Comparison of ENCODE assay signal across 11 mouse cellular contexts in the genomic region with DNA sequence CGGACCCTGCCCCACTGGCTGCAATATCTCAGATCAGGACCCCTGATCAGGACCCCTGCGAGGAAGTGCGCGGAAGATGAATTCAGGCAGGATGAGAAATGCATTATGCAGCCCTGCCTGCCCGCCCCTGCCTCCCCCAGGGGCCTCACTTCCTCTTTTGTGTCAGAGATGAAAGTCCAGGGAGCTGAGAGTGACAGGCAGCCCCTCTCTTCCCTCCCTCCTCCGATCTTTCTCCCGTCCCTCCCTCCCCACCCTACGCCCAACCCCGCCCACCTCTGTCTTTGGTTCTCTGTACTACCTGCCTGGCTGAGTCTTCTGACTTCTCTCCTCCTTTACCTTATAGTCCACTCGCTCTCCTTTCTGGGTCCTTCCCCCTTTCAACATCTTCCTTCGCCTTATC. TPM values are rescaled to one million over a fixed set of nuclear protein-coding genes. Genes with fewer than 3 reads are reported as not detected.
DNase-seq lines count a peak whose midpoint lies in the region; ATAC-seq lines count a peak whose summit lies in the region.
"Had no signal": no experiment of that assay in that cellular context is flagged by ENCODE, and none has a peak within 500 bp of the region (broad histone marks: within the 10 kb centered on the region; RNA-seq: fewer than 3 reads in every experiment).

No protein-coding gene starts in this region.

- H3K36me3 ChIP-seq in neural tube, embryonic 13.5 days = no peaks in the 10 kb centered on the region
- no peaks in the 10 kb centered on the region for H3K36me3 ChIP-seq in midbrain, embryonic 13.5 days
- H3K36me3 ChIP-seq: liver, embryonic 13.5 days had no signal

- ATAC-seq in neural tube, embryonic 13.5 days (ENCODE audit: low read depth) = no peak
- ATAC-seq in hematopoietic stem cell, adult 5-6 weeks (replicated peaks in 1 of 2; ENCODE audit: insufficient read depth in 1 of 2, low FRiP score in 2 of 2, low TSS enrichment in 1 of 2, low read depth in 1 of 2, poor library complexity in 2 of 2, severe bottlenecking in 2 of 2) = peak; percentile 71 to 80
- peak; percentile 83 for ATAC-seq in midbrain, embryonic 13.5 days
- ATAC-seq: Patski had no signal

- no peaks in the 10 kb centered on the region for H3K27me3 ChIP-seq in neural tube, embryonic 13.5 days
- H3K27me3 ChIP-seq in midbrain, embryonic 13.5 days = no peaks in the 10 kb centered on the region
- H3K27me3 ChIP-seq: liver, embryonic 13.5 days had no signal

- no peaks in the 10 kb centered on the region for H3K9me3 ChIP-seq in neural tube, embryonic 13.5 days
- H3K9me3 ChIP-seq in midbrain, embryonic 13.5 days = no peaks in the 10 kb centered on the region
- H3K9me3 ChIP-seq: liver, embryonic 13.5 days had no signal

- H3K9ac ChIP-seq in neural tube, embryonic 13.5 days = peak overlapping the region; percentile 9; the same call in 1 of the 2 replicates
- H3K9ac ChIP-seq in midbrain, embryonic 13.5 days (replicated peaks) = peak overlapping the region; percentile 48
- H3K9ac ChIP-seq: liver, embryonic 13.5 days had no signal

- WGBS in neural tube, embryonic 13.5 days = 15% methylated on average over 11 of the region's 11 CpGs
- 10% methylated on average over 11 of the region's 11 CpGs for WGBS in midbrain, embryonic 13.5 days

- no peak overlapping the region for H3K27ac ChIP-seq in neural tube, embryonic 13.5 days (replicated peaks)
- H3K27ac ChIP-seq in midbrain, embryonic 13.5 days = peak overlapping the region; percentile 63
- H3K27ac ChIP-seq: liver, embryonic 13.5 days had no signal

- no peak overlapping the region for H3K4me3 ChIP-seq in neural tube, embryonic 13.5 days
- H3K4me3 ChIP-seq in midbrain, embryonic 13.5 days (replicated peaks) = no peak overlapping the region
- H3K4me3 ChIP-seq: liver, embryonic 13.5 days had no signal

- no peak for DNase-seq in neural tube, embryonic 10.5 days (ENCODE audit: extremely low spot score, low spot score)
- DNase-seq in thymus, postnatal 4 days = peak; percentile 72
- DNase-seq in frontal cortex, postnatal 36 days (ENCODE audit: low spot score in 2 of 2) = no peak
- DNase-seq in adipocyte (ENCODE audit: low spot score) = no peak
- no peak for DNase-seq in cerebellum, adult 11-12 months
- DNase-seq: liver, embryonic 13.5 days; right cerebral cortex, postnatal 25 days had no signal

- peaks cover 13% of the 10 kb centered on the region; the same call in 1 of the 2 replicates for H3K4me1 ChIP-seq in neural tube, embryonic 13.5 days (replicated peaks)
- H3K4me1 ChIP-seq in midbrain, embryonic 13.5 days (replicated peaks) = peaks cover 16% of the 10 kb centered on the region

- H3K4me2 ChIP-seq in neural tube, embryonic 13.5 days = no peak overlapping the region
- H3K4me2 ChIP-seq in midbrain, embryonic 13.5 days (replicated peaks) = peak overlapping the region; percentile 23
- H3K4me2 ChIP-seq: liver, embryonic 13.5 days had no signal

RNA-seq across cellular contexts. Expression of gene Blcap, which starts 42.9 kb away (rescaled TPM):
- polyA plus RNA-seq in neural tube, embryonic 13.5 days (2015; fragmentation: Nextera tagmentation; extraction: Ambion mirVana) = 165 TPM in 2 replicates
- 15.8 and 32.6 TPM in 2 replicates for total RNA-seq in hematopoietic stem cell, adult 5-6 weeks (2017)
- 246 and 256 TPM in 2 replicates for polyA plus RNA-seq in midbrain, embryonic 13.5 days (2015; fragmentation: Nextera tagmentation; extraction: Ambion mirVana)

RNA-seq across cellular contexts. Expression of gene Nnat, which starts 54.1 kb away (rescaled TPM):
- polyA plus RNA-seq in neural tube, embryonic 13.5 days (2015; fragmentation: Nextera tagmentation; extraction: Ambion mirVana) = 4,054 and 4,218 TPM in 2 replicates
- total RNA-seq in hematopoietic stem cell, adult 5-6 weeks (2017) = 0.31 TPM in 1 of 2 replicates, not detected in the other
- 8,644 and 8,868 TPM in 2 replicates for polyA plus RNA-seq in midbrain, embryonic 13.5 days (2015; fragmentation: Nextera tagmentation; extraction: Ambion mirVana)
